Mouse (Mus musculus) embryonic facial prominence, embryonic 14.5 days (tissue): ENCODE data around the gene Hint1. TPM values are rescaled to one million over a fixed set of nuclear protein-coding genes. Genes with fewer than 3 reads are reported as not detected.

Experiments
- ATAC-seq: fragments of 200-750 bp; cut with Nextera tagmentation; 2 replicates; pipeline ENCODE4 v1.8.0; 2017; ENCODE audit warnings: low read depth, moderate number of reproducible peaks, moderate TSS enrichment
- DNase-seq: peaks from one replicate; pipeline ENCODE4 v3.0.0-alpha.2; 2015; ENCODE audit warnings: low spot score
- H3K27ac ChIP-seq: fragments of 300-500 bp; sonication (generic); replicated peaks from 2 replicates; pipeline ENCODE4 v1.5.1; 2014; ENCODE audit warnings: low read depth, mild to moderate bottlenecking, low read length, moderate library complexity
- H3K27me3 ChIP-seq: fragments of 300-500 bp; sonication (generic); replicated peaks from 2 replicates; pipeline ENCODE4 v1.6.1; 2014; ENCODE audit warnings: low read length; ENCODE audit not compliant: control insufficient read depth, insufficient read depth
- H3K36me3 ChIP-seq: fragments of 300-500 bp; sonication (generic); 2 replicates; pipeline ENCODE4 v1.6.1; 2014; ENCODE audit warnings: low read length, mixed read lengths; ENCODE audit not compliant: control insufficient read depth, insufficient read depth
- H3K4me1 ChIP-seq: fragments of 300-500 bp; sonication (generic); 2 replicates; pipeline ENCODE4 v1.6.1; 2014; ENCODE audit warnings: antibody characterized with exemption, low read length; ENCODE audit not compliant: control insufficient read depth, insufficient read depth
- H3K4me2 ChIP-seq: fragments of 300-500 bp; sonication (generic); 2 replicates; pipeline ENCODE4 v1.6.1; 2014; ENCODE audit warnings: low read depth, mild to moderate bottlenecking, low read length, moderate library complexity, mixed read lengths
- H3K4me3 ChIP-seq: fragments of 300-500 bp; sonication (generic); 2 replicates; pipeline ENCODE4 v1.5.1; 2014; ENCODE audit warnings: low read depth, mild to moderate bottlenecking, low read length
- H3K9ac ChIP-seq: fragments of 300-500 bp; sonication (generic); 2 replicates; pipeline ENCODE4 v1.6.1; 2014; ENCODE audit warnings: low read depth, mild to moderate bottlenecking, low read length, moderate library complexity, mixed read lengths
- H3K9me3 ChIP-seq: fragments of 300-500 bp; sonication (generic); 2 replicates; pipeline ENCODE4 v1.6.1; 2016; ENCODE audit warnings: low read length; ENCODE audit not compliant: control insufficient read depth
- WGBS: fragments of 180-500 bp; shearing (Covaris S2); extraction: QIAGEN DNeasy Blood & Tissue Kit; methylation state at CpG from one replicate; pipeline ENCODE4 v1.1.7; 2014; 5-methylcytosine and 5-hydroxymethylcytosine counted together
- polyA plus RNA-seq: library from polyadenylated mRNA; unstranded; fragments of >200 nt; fragmentation: Nextera tagmentation; extraction: Ambion mirVana; gene quantifications from 2 replicates; pipeline ENCODE4 v1.2.1, GENCODE M21; 2014

Gene Hint1
- polyA plus RNA-seq, 1 experiment from 2014 or later = 620 TPM

DNA sequence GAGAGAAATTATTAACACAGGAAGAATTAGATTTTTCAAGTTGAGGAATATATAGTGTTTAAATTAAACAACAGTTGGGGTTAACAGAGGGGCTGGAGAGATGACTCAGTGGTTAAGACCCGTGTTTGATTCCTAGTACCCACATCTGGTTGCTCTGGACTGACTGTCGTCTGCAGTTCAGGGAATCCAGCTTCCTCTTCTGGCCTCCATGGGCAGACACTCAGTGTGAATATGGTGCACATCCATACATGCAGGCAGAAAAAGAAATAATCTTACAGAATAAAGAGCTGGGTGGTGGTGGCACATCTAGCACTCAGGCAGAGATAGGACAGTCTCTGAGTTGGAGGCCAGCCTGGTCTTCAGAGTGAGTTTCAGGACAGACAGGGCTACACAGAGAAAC is 2.3 kb downstream of the Hint1 start:
- DNase-seq (no peak), ATAC-seq (no peak)
- H3K4me1 ChIP-seq = peaks cover 13% of the 10 kb centered on the region
- WGBS = 67% methylated on average over 2 of the region's 2 CpGs
- no peak overlapping the region for H3K27ac ChIP-seq
- peak overlapping the region; percentile 62; the same call in 1 of the 2 replicates for H3K4me2 ChIP-seq
- H3K27me3 ChIP-seq = no peaks in the 10 kb centered on the region
- peaks cover 36% of the 10 kb centered on the region for H3K36me3 ChIP-seq
- H3K9ac ChIP-seq = no peak overlapping the region
- H3K4me3 ChIP-seq = no peak overlapping the region
- no peaks in the 10 kb centered on the region for H3K9me3 ChIP-seq

DNA sequence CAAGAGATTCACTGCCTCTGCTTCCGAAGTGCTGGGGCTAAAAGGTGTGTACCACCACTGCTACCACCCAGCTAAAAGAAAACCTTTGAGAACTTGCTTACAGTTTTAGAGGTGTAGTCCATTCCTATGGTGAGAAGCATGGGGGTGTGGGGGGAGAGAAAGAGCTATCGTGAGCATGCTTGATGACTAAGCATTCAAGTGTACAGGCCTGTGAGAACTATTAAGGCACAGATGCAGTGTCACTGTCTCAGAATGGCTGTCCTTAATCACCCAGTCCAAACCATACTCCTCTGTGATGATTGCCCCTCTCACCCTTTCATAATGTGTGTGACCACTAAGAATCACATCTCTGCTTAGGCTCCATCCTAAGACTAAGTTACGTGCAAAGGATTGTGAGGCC is 3.1 kb downstream of the Hint1 start:
- no peak overlapping the region for H3K4me2 ChIP-seq
- no peak for DNase-seq
- H3K27ac ChIP-seq = no peak overlapping the region
- H3K27me3 ChIP-seq = no peaks in the 10 kb centered on the region
- no peaks in the 10 kb centered on the region for H3K9me3 ChIP-seq
- peaks cover 13% of the 10 kb centered on the region for H3K4me1 ChIP-seq
- ATAC-seq = no peak
- no peak overlapping the region for H3K4me3 ChIP-seq
- peaks cover 44% of the 10 kb centered on the region for H3K36me3 ChIP-seq
- H3K9ac ChIP-seq = no peak overlapping the region
- 83% methylated on average over 3 of the region's 3 CpGs for whole genome bisulfite sequencing

DNA sequence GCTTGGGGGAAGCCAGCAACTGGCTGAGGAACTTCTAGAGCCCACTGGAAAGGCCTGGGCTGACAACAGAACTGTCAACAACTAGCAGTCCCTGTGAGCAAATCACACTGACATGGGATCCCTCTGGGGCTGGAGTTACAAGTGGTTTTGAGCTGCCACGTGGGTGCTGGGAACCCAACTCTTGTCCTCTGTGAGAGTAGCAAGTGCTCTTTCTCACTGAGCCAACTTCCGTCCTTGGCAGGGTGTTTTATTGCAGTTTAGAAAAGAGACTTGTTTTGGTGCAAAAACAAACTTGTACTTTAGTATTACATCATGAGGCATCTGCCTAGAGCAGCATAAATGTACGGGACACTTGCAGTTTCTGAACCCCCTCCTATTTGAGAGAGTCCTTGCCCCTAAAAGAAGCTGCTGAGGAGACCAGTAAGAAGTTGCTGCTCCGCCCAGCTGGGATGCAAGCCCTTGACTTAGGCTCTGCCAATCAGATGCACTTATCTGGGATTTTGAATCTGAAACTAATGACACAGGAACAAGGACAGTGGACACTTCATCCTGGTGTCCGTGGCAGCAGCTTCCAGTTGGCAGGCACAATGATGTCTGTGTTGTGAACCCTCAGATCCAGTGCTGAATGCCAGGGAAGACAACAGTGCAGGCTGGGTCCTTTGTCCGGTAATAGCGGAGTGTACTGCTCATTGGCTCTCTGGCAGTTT is 5.8 kb downstream of the Hint1 start:
- peaks cover 47% of the 10 kb centered on the region for H3K36me3 ChIP-seq
- DNase-seq = no peak

GRCm38 (mm10) chr11:54876031-54876430 is 9.8 kb downstream of the Hint1 start:
- DNase-seq (no peak), ATAC-seq (no peak)
- H3K4me2 ChIP-seq = no peak overlapping the region
- H3K4me3 ChIP-seq = no peak overlapping the region
- no peak overlapping the region for H3K9ac ChIP-seq
- H3K27ac ChIP-seq = no peak overlapping the region
- H3K36me3 ChIP-seq = peaks cover 30% of the 10 kb centered on the region
- no peaks in the 10 kb centered on the region for H3K27me3 ChIP-seq
- WGBS = 91% methylated on average over 5 of the region's 5 CpGs
- H3K9me3 ChIP-seq = no peaks in the 10 kb centered on the region
- no peaks in the 10 kb centered on the region for H3K4me1 ChIP-seq

More for the DNA sequence above, 5.8 kb downstream of the Hint1 start:
- H3K9me3 ChIP-seq = no peaks in the 10 kb centered on the region
- H3K27me3 ChIP-seq = no peaks in the 10 kb centered on the region
- peaks cover 9% of the 10 kb centered on the region for H3K4me1 ChIP-seq
- H3K9ac ChIP-seq = no peak overlapping the region
- H3K4me2 ChIP-seq = no peak overlapping the region
- H3K27ac ChIP-seq = no peak overlapping the region
- ATAC-seq = no peak
- no peak overlapping the region for H3K4me3 ChIP-seq
- 76% methylated on average over 7 of the region's 7 CpGs for WGBS

DNA sequence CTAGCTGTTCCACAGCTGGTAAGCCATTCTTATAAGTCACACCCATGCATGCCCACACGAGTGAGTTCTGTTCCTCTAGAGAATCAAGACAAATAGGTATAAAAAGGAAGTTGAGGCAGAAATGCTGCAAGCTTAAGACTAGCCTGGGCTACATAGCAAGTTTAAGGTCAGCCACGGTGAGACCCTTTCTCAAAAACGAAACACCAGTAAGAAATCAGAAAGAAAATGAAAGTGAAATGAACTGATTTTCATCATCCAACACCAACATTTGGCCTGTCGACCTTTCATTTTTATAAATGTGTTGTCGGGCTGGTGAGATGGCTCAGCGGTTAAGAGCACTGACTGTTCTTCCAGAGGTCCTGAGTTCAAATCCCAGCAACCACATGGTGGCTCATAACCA is 12.7 kb downstream of the Hint1 start:
- DNase-seq (no peak), ATAC-seq (no peak)
- H3K9me3 ChIP-seq = no peaks in the 10 kb centered on the region
- no peak overlapping the region for H3K9ac ChIP-seq
- no peak overlapping the region for H3K4me3 ChIP-seq
- H3K27ac ChIP-seq = no peak overlapping the region
- H3K4me2 ChIP-seq = no peak overlapping the region
- H3K27me3 ChIP-seq = no peaks in the 10 kb centered on the region
- 75% methylated on average over 6 of the region's 6 CpGs for WGBS
- H3K36me3 ChIP-seq = peaks cover 7% of the 10 kb centered on the region
- H3K4me1 ChIP-seq = peaks cover 6% of the 10 kb centered on the region

DNA sequence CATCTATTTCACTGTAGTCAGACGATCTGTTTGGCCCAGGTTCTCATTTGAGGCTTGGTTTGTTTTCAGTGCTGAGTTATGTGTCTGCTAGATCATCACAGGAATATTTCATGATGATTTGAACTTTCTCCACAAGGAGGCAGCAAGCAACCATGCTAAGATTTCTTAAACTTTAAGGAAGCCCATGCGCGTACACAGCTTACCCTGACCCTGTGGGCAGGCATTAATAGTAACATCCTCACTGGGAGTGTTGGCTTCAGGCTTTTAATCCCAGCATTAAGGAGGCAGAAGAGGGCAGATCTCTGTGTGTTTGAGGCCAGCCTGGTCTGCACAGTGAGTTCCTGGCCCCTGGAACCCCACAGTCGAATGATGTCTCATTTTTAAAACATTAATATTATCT is 13.3 kb downstream of the Hint1 start:
- WGBS = 35% methylated on average over 4 of the region's 4 CpGs
- Histone ChIP-seq H3K27ac (no peak overlapping the region), H3K9me3 (no peaks in the 10 kb centered on the region), H3K9ac (no peak overlapping the region), H3K4me3 (no peak overlapping the region), H3K36me3 (peaks cover 2% of the 10 kb centered on the region; the same call in 1 of the 2 replicates), H3K4me1 (peaks cover 6% of the 10 kb centered on the region), H3K4me2 (no peak overlapping the region), H3K27me3 (no peaks in the 10 kb centered on the region)
- ATAC-seq (peak; percentile 54; the same call in 1 of the 2 replicates), DNase-seq (peak; percentile 89)

GRCm38 (mm10) chr11:54879922-54880321 is 13.7 kb downstream of the Hint1 start:
- H3K27me3 ChIP-seq = no peaks in the 10 kb centered on the region
- no peak overlapping the region for H3K27ac ChIP-seq
- H3K9ac ChIP-seq = no peak overlapping the region
- peaks cover 6% of the 10 kb centered on the region for H3K4me1 ChIP-seq
- ATAC-seq = no peak
- no peaks in the 10 kb centered on the region for H3K36me3 ChIP-seq
- no peak overlapping the region for H3K4me2 ChIP-seq
- no peaks in the 10 kb centered on the region for H3K9me3 ChIP-seq
- WGBS = 79% methylated on average over 10 of the region's 10 CpGs
- no peak for DNase-seq
- no peak overlapping the region for H3K4me3 ChIP-seq

DNA sequence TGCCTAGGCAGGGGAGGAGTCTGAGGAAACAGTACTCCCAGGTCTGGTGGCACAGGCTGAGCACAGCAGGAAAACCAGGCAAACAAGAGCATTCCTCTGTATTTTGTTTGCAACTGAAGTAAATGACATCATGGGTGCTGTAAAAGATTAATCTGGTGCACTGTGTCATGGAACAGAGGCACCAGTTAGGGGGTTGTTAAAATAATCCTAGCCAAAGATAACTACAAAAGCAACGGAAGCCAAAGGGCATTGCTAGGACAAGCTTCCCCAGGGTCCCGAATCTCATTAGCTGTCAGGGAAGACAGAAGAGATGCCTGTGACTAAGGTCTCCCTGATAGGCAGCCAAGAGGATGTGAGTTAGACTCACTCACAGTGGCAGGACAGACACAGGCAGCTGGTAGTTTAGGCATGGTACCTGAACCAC is 14.9 kb downstream of the Hint1 start:
- H3K9me3 ChIP-seq = no peaks in the 10 kb centered on the region
- no peak overlapping the region for H3K4me3 ChIP-seq
- H3K27me3 ChIP-seq = no peaks in the 10 kb centered on the region
- ATAC-seq = peak; percentile 12; the same call in 1 of the 2 replicates
- H3K4me1 ChIP-seq = peaks cover 6% of the 10 kb centered on the region
- no peak overlapping the region for H3K27ac ChIP-seq
- H3K4me2 ChIP-seq = no peak overlapping the region
- H3K9ac ChIP-seq = no peak overlapping the region
- peak; percentile 32 for DNase-seq
- WGBS = 5% methylated on average over 2 of the region's 2 CpGs
- H3K36me3 ChIP-seq = no peaks in the 10 kb centered on the region

- no peak overlapping the region for H3K9ac ChIP-seq
- peak; percentile 69 for ATAC-seq
- no peak overlapping the region for H3K4me3 ChIP-seq
- H3K36me3 ChIP-seq = no peaks in the 10 kb centered on the region
- peak; percentile 85 for DNase-seq
- WGBS = 8% methylated on average over 8 of the region's 8 CpGs
- no peak overlapping the region for H3K27ac ChIP-seq
- H3K4me2 ChIP-seq = no peak overlapping the region
- peaks cover 6% of the 10 kb centered on the region for H3K4me1 ChIP-seq
- no peaks in the 10 kb centered on the region for H3K27me3 ChIP-seq
- H3K9me3 ChIP-seq = no peaks in the 10 kb centered on the region
These were observed 16.5 kb downstream of the Hint1 start for GRCm38 (mm10) chr11:54882671-54883070.
